Mouse (Mus musculus) ES-CJ7 (cell line): ENCODE measurements around the gene Nav2.

Source experiments
- DNase-seq: peaks from one replicate; pipeline ENCODE4 v3.0.0; 2011; ENCODE audit warnings: low read depth, low spot score

Nav2 gene

GRCm38 (mm10) chr7:49282446-49282845 is 373.9 kb downstream of the Nav2 start:
- no peak for DNase-seq

DNA sequence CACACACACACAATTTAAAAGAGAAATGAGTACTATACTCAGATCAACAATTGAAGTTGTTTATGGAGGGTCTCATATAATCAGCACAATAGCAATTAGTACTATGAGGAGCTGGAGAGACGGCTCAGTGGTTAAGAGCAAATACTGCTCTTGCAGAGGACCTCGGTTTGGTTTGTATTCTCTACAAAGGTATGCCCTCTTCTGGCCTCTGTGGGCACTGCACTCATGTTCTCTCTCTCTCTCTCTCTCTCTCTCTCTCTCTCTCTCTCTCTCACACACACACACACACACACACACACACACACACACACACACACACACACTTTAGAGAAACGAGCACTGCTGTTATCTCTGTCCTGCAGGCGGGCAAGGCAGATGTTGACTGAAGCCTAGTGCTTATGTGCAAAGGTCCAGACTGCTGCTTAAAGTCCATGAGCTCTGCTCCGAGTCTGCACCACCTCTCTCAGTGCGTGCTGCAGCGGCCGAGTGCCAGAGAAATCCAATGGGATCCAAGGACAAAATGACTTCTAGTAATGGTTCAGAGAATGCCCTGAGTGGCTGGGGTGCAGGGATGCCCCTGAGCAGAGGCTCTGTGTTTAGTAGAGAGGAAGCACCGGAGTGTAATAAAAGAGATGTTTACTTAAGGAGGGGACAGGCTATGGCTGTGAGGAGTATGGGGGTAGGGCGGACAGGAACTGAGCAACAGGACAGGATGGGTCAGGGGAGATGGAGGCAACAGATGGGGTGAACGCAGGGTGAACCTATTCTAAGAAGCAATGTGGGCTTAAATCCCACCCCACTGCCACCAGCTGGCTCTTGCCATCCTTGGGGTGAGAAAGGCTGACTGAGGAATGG is 375.2 kb downstream of the Nav2 start:
- no peak for DNase-seq

DNA sequence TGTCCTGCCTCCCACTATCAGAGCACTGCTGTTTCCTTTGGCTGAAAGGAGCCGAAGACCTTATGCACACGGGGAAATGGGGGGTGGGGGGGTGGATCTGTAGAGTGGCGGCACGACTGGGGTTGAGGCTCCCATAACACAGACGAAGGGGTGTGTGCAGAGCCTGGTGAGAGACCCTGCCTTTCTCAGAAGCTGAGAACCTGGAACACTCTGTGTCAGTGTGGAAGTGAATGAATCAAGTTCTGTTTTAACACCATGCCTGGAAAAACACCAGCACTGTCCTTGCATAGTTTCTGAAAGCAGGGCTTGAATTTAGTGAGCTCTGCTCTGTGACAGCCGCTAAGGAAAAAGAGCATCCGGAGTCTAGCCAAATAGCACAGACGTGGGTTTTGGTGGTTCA is 379.7 kb downstream of the Nav2 start:
- no peak for DNase-seq

- no peak for DNase-seq
These were observed 381.8 kb downstream of the Nav2 start for GRCm38 (mm10) chr7:49290308-49290707.

GRCm38 (mm10) chr7:49291208-49291892 is 382.8 kb downstream of the Nav2 start:
- DNase-seq, result no peak

DNA sequence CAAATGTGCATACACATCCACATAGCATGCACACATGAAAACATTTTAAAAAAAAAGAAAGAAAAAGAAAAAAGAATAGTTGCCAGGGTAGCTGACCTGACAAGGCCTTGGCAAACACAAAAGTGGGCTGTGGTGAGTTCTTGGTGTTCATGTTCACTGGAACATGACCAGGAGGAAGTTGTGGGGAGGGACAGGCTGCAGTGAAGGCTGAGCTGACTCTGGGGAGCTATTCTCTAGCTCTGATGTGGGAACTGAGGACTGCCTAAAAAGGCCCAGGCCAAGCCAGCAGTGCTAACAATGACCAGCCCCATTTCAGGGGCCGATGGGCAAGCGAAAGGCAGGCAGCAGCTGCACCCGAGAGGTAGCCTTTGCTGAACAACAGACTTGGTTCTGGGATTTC is 388.6 kb downstream of the Nav2 start:
- DNase-seq, result no peak

GRCm38 (mm10) chr7:49298431-49298839 is 389.9 kb downstream of the Nav2 start:
- no peak for DNase-seq

GRCm38 (mm10) chr7:49301487-49301886 is 393.0 kb downstream of the Nav2 start:
- DNase-seq, result no peak

GRCm38 (mm10) chr7:49303600-49304411 is 395.3 kb downstream of the Nav2 start:
- peak; percentile 27 for DNase-seq

DNA sequence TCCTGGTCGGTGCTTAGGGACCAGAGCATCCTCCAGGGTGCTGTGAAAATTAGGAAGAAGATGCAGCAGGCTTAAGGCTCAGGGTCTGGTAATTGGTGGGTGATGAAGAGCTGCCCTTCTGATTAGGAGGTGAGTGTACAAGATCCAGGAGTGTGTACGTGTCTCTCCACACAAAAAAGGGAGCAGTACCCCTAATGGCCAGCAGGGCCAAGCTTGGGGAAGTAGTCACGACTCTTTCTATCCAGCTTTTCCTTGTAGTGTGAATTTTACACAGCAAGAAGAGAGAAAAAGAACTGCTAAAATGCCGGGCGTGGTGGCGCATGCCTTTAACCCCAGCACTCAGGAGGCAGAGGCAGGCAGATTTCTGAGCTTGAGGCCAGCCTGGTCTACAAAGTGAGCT is 399.2 kb downstream of the Nav2 start:
- DNase-seq, result peak; percentile 58

DNA sequence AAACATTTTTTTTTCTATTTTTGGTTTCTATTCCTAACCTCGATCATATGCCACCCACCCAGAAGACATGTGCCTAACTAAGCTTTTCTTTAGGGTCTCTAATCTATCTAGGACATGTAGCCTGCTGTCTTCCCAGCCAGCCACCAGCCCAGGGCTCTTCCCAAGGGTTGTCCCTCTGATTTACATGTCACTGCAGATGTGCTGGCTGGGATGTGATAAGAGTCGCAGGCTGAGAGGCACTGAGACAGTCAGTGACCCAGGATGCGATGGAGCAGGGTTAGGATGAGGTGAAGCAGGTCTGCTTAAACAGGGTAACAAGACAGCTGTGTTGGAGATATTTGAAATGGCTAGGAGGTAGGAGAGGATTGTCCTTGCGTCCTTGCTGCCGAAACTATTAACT is 401.2 kb downstream of the Nav2 start:
- no peak for DNase-seq

GRCm38 (mm10) chr7:49313945-49314344 is 405.4 kb downstream of the Nav2 start:
- no peak for DNase-seq

- no peak for DNase-seq
These were observed 406.5 kb downstream of the Nav2 start for GRCm38 (mm10) chr7:49315033-49315432.

DNA sequence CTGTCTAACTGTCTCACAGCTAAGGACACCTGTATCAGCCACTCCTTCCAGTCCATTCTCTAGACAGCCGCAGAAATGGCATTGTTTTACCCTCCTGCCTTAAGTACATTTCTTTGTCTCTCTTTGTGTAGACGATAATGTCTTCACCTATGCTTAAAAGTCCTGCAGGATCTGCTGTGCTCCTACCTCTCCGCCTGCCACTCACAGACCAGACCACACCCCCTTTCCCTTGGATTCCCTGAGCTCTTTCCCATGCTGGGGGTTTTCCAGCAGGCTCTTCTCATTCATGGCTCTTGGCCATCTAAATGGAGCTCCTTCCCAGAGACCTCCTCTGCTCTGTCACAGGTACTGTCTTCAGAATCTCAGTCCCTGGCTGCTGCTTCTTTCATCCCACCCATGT is 408.1 kb downstream of the Nav2 start:
- DNase-seq, result peak; percentile 39

- no peak for DNase-seq
These were observed 409.8 kb downstream of the Nav2 start for GRCm38 (mm10) chr7:49318183-49318897.

- DNase-seq, result no peak
These were observed 410.4 kb downstream of the Nav2 start for GRCm38 (mm10) chr7:49318898-49319293.

DNA sequence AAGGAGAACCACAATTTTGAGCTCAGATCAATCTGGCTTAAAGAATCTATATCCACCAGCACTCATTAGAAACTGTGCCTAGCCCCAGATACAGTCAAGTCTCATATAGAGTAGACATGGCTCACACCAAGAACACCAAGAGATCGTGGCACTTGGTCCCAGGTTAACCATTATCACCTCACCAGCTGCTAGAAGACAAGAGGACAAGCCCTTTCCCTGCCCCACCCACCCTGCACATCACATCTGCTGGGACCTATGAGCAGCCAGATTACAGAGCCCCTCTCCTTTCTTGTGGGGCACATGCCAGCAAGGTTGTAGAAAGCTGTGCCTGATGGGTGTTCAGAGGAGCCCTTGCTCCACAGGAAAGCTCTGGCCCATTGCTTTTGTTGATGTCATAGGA is 411.5 kb downstream of the Nav2 start:
- DNase-seq, result no peak

DNA sequence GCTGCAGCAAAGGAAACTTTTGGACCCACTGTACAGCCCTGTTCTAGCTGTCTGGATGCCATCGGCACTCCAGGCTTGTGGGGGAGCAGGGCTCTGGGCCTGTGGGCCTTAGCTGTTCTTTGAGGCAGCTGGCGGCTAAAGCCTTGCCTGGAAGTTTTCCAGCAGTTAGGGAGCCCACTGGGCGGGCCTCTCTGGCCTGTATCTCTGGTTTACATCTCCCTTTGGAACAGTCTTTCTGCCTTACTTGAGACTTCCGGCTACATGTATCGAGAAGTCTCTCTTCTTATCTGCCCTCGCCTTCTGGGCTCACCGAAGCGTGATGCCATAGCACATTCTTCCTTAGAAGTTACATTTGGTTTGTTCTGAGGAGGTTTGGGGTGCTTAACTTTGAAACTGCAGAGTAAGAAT is 412.6 kb downstream of the Nav2 start:
- no peak for DNase-seq

DNA sequence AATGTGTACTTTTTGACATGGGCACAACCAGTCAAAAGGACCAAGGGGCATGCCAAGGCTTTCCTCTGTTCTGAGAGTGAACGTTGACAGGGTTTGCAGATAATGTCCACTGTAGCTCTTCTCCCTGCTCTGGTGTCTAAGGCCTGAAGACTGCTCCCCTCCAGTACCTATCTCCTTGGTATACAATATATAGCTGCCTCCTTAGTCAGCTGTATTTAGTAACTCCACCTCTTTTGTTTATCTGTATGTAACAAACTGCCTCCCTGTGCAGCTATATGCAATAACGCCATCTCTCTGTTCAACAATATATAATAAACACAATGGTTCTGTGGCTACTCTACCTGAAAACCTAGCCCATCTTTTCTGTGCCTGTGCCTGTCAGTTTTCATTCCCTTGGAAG is 413.7 kb downstream of the Nav2 start:
- no peak for DNase-seq

DNA sequence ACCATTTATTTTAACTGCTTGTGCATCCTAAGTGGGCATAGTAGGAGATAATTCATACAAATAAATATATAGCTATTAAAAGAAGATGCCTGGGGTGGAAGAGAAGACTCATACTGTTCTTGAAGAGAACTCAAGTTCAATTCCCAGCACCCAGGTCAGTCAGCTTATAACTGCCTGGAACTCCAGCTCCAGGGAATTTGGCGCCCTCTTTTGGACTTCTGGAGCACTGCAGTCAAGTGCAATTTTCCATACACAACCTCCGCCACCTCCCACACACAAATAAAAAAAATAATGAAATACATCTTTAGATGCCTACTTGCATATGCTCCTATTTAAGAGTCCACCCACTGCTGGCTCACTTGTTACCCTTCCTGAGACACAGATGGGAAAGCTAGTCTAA is 416.1 kb downstream of the Nav2 start:
- peak; percentile 30 for DNase-seq

DNA sequence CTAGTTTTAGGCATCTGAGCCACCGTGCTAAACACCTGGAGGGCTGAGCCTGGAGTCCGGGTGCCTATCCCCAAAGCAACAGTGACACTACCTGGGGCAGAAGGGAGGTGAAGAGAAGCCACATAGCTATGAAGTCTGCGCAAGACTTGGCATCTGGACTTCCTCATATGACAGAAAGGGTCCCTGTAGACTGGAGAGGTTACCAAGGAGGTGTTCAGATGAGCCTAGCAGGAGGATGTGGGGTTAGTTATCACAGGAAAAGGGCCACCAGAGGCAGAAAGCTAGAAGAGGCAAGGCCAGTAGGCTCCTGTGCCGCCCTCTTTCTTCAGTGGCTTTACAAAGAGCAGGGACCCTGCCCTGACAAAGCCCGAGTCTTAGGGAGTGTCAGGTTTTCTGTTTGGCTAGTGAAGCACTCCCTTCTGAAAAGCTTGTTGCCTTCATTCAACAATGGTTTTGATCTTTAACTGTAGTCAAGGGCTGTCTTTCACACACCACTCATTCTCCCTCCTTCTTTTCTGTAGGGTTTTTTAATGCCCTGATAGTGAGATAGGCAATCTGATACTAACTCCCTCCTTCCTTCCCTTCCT is 417.7 kb downstream of the Nav2 start:
- DNase-seq, result no peak
